Mouse (Mus musculus) ES-E14 (cell line): Measurements from ENCODE around the gene Prkch. TPM values are rescaled to one million over a fixed set of nuclear protein-coding genes. Genes with fewer than 3 reads are reported as not detected.

ENCODE experiments used
- DNase-seq: peaks from one replicate; pipeline ENCODE4 v3.0.0-alpha.2; 2013; ENCODE audit warnings: low read depth, low spot score
- H3K27ac ChIP-seq: 2 replicates; pipeline ENCODE4 v1.5.1; 2012; ENCODE audit warnings: low read depth, mild to moderate bottlenecking, low read length, moderate library complexity, mixed read lengths; ENCODE audit not compliant: poor library complexity, insufficient read depth, severe bottlenecking
- H3K36me3 ChIP-seq: 2 replicates; pipeline ENCODE4 v1.6.1; 2012; ENCODE audit warnings: mild to moderate bottlenecking, low read length, moderate library complexity, mixed read lengths; ENCODE audit not compliant: control insufficient read depth, poor library complexity, insufficient read depth, severe bottlenecking
- H3K4me1 ChIP-seq, 2 experiments: fragments of 150-350 bp in 1 of 2; sonication (generic) in 1 of 2; 2 replicates each; pipeline ENCODE4 v1.6.1; 2012; ENCODE audit warnings: low read length in 2 of 2, mild to moderate bottlenecking in 1 of 2, mixed read lengths in 1 of 2; ENCODE audit not compliant: control insufficient read depth in 2 of 2, insufficient read depth in 2 of 2, poor library complexity in 1 of 2
- H3K4me3 ChIP-seq, 2 experiments: fragments of 150-350 bp in 1 of 2; sonication (generic) in 1 of 2; 2 replicates each; pipeline ENCODE4 v1.5.1; 2012; ENCODE audit warnings: low read length in 2 of 2, low read depth in 1 of 2, mild to moderate bottlenecking in 1 of 2, mixed read lengths in 1 of 2; ENCODE audit not compliant: insufficient read depth in 1 of 2, poor library complexity in 1 of 2, severe bottlenecking in 1 of 2
- H3K9ac ChIP-seq: 2 replicates; pipeline ENCODE4 v1.6.1; 2012; ENCODE audit warnings: low read depth, mild to moderate bottlenecking, low read length, mixed read lengths; ENCODE audit not compliant: poor library complexity, insufficient read depth, severe bottlenecking
- H3K9me3 ChIP-seq: fragments of 150-350 bp; sonication (generic); 2 replicates; pipeline ENCODE4 v1.6.1; 2012; ENCODE audit warnings: low read depth, mild to moderate bottlenecking, low read length; ENCODE audit not compliant: control insufficient read depth, insufficient read depth
- CHD2 ChIP-seq: IDR thresholded peaks from 2 replicates; pipeline ENCODE4 v1.6.1; 2014; ENCODE audit warnings: mild to moderate bottlenecking, low read depth, low read length, inconsistent platforms
- HCFC1 ChIP-seq: IDR thresholded peaks from 2 replicates; pipeline ENCODE4 v1.6.1; 2012; ENCODE audit warnings: low read length, inconsistent platforms, borderline replicate concordance; ENCODE audit not compliant: insufficient read depth
- MAFK ChIP-seq: IDR thresholded peaks from 2 replicates; pipeline ENCODE4 v1.6.1; 2014; ENCODE audit warnings: mild to moderate bottlenecking, low read depth, low read length, inconsistent platforms; ENCODE audit not compliant: insufficient read depth
- ZC3H11A ChIP-seq: IDR thresholded peaks from 2 replicates; pipeline ENCODE4 v1.6.1; 2012; ENCODE audit warnings: low read depth, mild to moderate bottlenecking, inconsistent platforms, low read length, borderline replicate concordance
- ZNF384 ChIP-seq: IDR thresholded peaks from 2 replicates; pipeline ENCODE4 v1.6.1; 2012; ENCODE audit warnings: low read depth, low read length, inconsistent platforms
- in situ Hi-C, 2 experiments: fragments of 600-800 bp; cut with MboI; formaldehyde crosslinking; loops; one replicate each; pipeline ENCODE4 v1.15.1; 2025; ENCODE audit warnings: low sequenced_read_pairs in 2 of 2, inconsistent platforms in 1 of 2; ENCODE audit not compliant: unreplicated experiment in 2 of 2
- total RNA-seq: library from RNA; depleted of rRNA; stranded (reverse); fragments of 300-350 nt; gene quantifications from 2 replicates; pipeline ENCODE4 v1.2.3, GENCODE M21; 2012

Gene Prkch
- total RNA-seq, 1 experiment: 2.8 TPM

- Histone ChIP-seq H3K9me3 (no peaks in the 10 kb centered on the region), H3K9ac (no peak overlapping the region), H3K4me3 (no peak overlapping the region), H3K4me1 (no peaks in the 10 kb centered on the region), H3K36me3 (no peaks in the 10 kb centered on the region), H3K27ac (no peak overlapping the region)
- no peak for TF ChIP-seq MAFK
- no peak for TF ChIP-seq CHD2
- DNase-seq: no peak
- in situ Hi-C loops: no loop called here
These were observed 163.8 kb downstream of the Prkch start for GRCm38 (mm10) chr12:73748373-73748772.

DNA sequence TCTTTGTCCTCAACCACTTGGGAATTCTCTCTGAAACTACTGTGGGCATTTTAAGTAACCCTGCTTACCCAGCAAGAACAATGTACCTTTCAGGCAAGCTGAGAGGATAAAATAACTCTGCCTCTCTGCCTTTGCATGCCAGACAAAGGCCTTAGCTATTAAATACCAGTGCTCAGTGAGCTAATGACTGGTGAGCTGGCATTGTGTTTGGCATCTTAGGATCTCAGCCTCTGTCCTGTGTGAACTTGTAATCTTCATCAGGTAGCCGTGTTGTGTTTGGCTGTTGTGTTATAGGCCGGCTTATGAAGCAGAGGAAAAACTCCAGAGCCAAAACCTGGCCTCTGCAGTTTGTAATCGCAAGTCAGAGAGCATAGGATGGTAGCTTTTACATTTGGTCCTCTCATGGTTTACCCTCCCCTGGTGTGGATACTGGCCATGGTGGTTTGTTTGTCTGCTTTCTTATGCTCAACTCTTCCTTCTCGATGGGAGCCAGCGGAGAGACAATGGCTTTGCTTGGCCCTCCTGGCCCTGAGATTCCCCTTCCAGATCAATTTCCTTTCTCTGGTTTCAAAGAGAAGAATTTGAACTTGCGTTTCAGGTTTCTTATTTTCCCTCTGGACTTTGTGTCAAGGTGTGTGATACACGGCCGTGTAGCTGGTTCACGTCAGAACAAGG is 170.0 kb downstream of the Prkch start:
- no peak overlapping the region for H3K9ac ChIP-seq
- in situ Hi-C loops: no loop called here
- DNase-seq: no peak
- no peaks in the 10 kb centered on the region for H3K9me3 ChIP-seq
- no peak overlapping the region for H3K4me3 ChIP-seq
- H3K4me1 ChIP-seq: no peaks in the 10 kb centered on the region
- H3K27ac ChIP-seq: no peak overlapping the region
- no peaks in the 10 kb centered on the region for H3K36me3 ChIP-seq
- TF ChIP-seq ZC3H11A (no peak), CHD2 (no peak), ZNF384 (no peak)

DNA sequence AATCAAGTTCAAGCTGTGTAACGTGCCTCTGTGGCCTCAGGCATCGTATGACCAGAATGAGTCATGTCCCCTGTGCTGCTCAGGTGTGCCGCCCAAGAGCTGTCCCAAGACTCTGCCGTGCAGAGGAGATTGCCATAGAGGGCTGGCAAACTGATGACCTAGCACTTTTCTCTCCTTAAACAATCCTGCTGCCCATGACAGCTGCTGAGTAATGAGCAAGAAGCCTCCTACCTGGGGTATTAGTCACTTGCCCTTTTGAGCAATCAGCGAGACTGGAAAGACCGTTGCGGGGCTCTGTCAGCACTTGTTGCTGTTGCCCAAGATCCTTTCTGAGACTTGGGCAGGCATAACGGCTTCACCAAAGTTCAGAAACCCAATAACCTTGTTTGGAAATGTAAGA is 171.1 kb downstream of the Prkch start:
- no peak overlapping the region for H3K9ac ChIP-seq
- in situ Hi-C loops: no loop called here
- H3K27ac ChIP-seq: no peak overlapping the region
- no peaks in the 10 kb centered on the region for H3K4me1 ChIP-seq
- H3K4me3 ChIP-seq: no peak overlapping the region
- no peaks in the 10 kb centered on the region for H3K36me3 ChIP-seq
- no peaks in the 10 kb centered on the region for H3K9me3 ChIP-seq
- 0 out of 2 replicates have a peak, but pooled peaks have one; percentile 21 for TF ChIP-seq MAFK
- TF ChIP-seq HCFC1: no peak
- no peak for TF ChIP-seq ZC3H11A
- no peak for TF ChIP-seq ZNF384
- no peak for DNase-seq

GRCm38 (mm10) chr12:73756527-73756926 is 171.9 kb downstream of the Prkch start:
- in situ Hi-C loops: no loop called here
- no peaks in the 10 kb centered on the region for H3K36me3 ChIP-seq

DNA sequence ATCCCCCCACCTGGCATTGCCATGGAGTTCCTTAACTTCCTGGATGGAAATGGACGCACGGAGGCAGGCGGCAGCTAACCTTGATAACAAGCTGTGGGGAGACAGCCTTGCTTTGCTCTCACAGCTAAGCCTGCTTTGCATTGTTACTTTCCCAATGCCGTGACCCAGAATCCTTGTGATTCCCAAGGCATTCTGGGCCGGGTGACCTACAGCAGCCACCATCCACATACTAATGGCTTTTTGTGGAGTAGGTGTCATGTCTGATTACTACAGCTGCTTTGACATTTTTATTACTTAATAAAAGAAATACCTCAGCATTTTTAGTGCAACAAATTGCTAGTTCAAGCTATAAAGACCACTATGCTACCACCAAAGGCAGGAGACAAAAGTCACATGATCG is 177.4 kb downstream of the Prkch start:
- no peak overlapping the region for H3K27ac ChIP-seq
- in situ Hi-C loops: no loop called here
- peaks cover 0 to 6% of the 10 kb centered on the region in 2 experiments; a peak in 1 of 4 replicates for H3K4me1 ChIP-seq
- TF ChIP-seq CHD2: no peak
- TF ChIP-seq HCFC1: no peak
- TF ChIP-seq ZC3H11A: no peak
- DNase-seq: no peak
- no peaks in the 10 kb centered on the region for H3K9me3 ChIP-seq
- H3K9ac ChIP-seq: no peak overlapping the region
- no peak overlapping the region for H3K4me3 ChIP-seq
- no peaks in the 10 kb centered on the region for H3K36me3 ChIP-seq

More at GRCm38 (mm10) chr12:73756527-73756926, 171.9 kb downstream of the Prkch start:
- Histone ChIP-seq H3K4me3 (no peak overlapping the region), H3K9me3 (no peaks in the 10 kb centered on the region), H3K27ac (no peak overlapping the region), H3K4me1 (no peaks in the 10 kb centered on the region), H3K9ac (no peak overlapping the region)
- TF ChIP-seq ZNF384 (no peak), ZC3H11A (no peak), HCFC1 (no peak), MAFK (no peak), CHD2 (no peak)
- DNase-seq: no peak
